Mouse (Mus musculus) myocyte (in vitro differentiated cells): Measurements from ENCODE around the gene Ddah1. TPM values are rescaled to one million over a fixed set of nuclear protein-coding genes. Genes with fewer than 3 reads are reported as not detected.

ENCODE experiments used
- H3K27me3 ChIP-seq: one replicate; pipeline ENCODE4 v1.6.1; 2011; ENCODE audit not compliant: control insufficient read depth, insufficient read depth, insufficient read length
- H3K36me3 ChIP-seq: one replicate; pipeline ENCODE4 v1.6.1; 2011; ENCODE audit not compliant: control insufficient read depth, insufficient read depth
- H3K4me2 ChIP-seq: one replicate; pipeline ENCODE4 v1.6.1; 2011; ENCODE audit warnings: low read depth, control low read depth
- H3K4me3 ChIP-seq: one replicate; pipeline ENCODE4 v1.5.1; 2011; ENCODE audit warnings: mild to moderate bottlenecking, control low read depth, moderate library complexity
- H3K79me2 ChIP-seq: one replicate; pipeline ENCODE4 v1.6.1; 2011; ENCODE audit not compliant: control insufficient read depth, insufficient read depth
- H3ac ChIP-seq: one replicate; pipeline ENCODE4 v1.6.1; 2011; ENCODE audit not compliant: control insufficient read depth, insufficient read length
- CEBPB ChIP-seq: IDR thresholded peaks from 2 replicates; pipeline ENCODE4 v1.6.1; 2011; ENCODE audit warnings: mild to moderate bottlenecking, moderate library complexity; ENCODE audit not compliant: poor library complexity, insufficient read depth, severe bottlenecking
- E2F4 ChIP-seq: IDR thresholded peaks from one replicate; pipeline ENCODE4 v1.6.1; 2011; ENCODE audit warnings: mild to moderate bottlenecking, control low read depth, moderate library complexity; ENCODE audit not compliant: insufficient read depth
- MAX ChIP-seq: IDR thresholded peaks from one replicate; pipeline ENCODE4 v1.6.1; 2011; ENCODE audit warnings: low read depth, mild to moderate bottlenecking, control low read depth
- MYOD1 ChIP-seq, 3 experiments: IDR thresholded peaks; one replicate each; pipeline ENCODE4 v1.6.1; 2011; ENCODE audit warnings: control low read depth in 2 of 3, low read depth in 2 of 3, mild to moderate bottlenecking in 2 of 3, moderate library complexity in 1 of 3; ENCODE audit not compliant: insufficient read length in 2 of 3, control insufficient read depth in 1 of 3
- MYOG ChIP-seq, 3 experiments: IDR thresholded peaks; one replicate each; pipeline ENCODE4 v1.6.1; 2011; ENCODE audit warnings: control low read depth in 2 of 3, low read depth in 2 of 3, mild to moderate bottlenecking in 2 of 3; ENCODE audit not compliant: insufficient read length in 2 of 3, control insufficient read depth in 1 of 3, insufficient read depth in 1 of 3
- POLR2A ChIP-seq: IDR thresholded peaks from one replicate; pipeline ENCODE4 v1.6.1; 2011; ENCODE audit warnings: low read depth, mild to moderate bottlenecking, control low read depth, moderate library complexity; ENCODE audit not compliant: insufficient read length
- POLR2AphosphoS2 ChIP-seq: IDR thresholded peaks from one replicate; pipeline ENCODE4 v1.6.1; 2011; ENCODE audit warnings: low read depth, control low read depth; ENCODE audit not compliant: insufficient read length
- REST ChIP-seq: IDR thresholded peaks from one replicate; pipeline ENCODE4 v1.6.1; 2011; ENCODE audit warnings: mild to moderate bottlenecking, control low read depth, moderate library complexity; ENCODE audit not compliant: insufficient read depth, insufficient read length
- SRF ChIP-seq: IDR thresholded peaks from one replicate; pipeline ENCODE4 v1.6.1; 2011; ENCODE audit warnings: low read depth; ENCODE audit not compliant: control insufficient read depth, insufficient read length
- TCF12 ChIP-seq: IDR thresholded peaks from one replicate; pipeline ENCODE4 v1.6.1; 2011; ENCODE audit warnings: mild to moderate bottlenecking, control low read depth; ENCODE audit not compliant: poor library complexity, insufficient read depth, severe bottlenecking
- TCF3 ChIP-seq: IDR thresholded peaks from one replicate; pipeline ENCODE4 v1.6.1; 2011; ENCODE audit warnings: low read depth, control low read depth; ENCODE audit not compliant: insufficient read length
- USF1 ChIP-seq: IDR thresholded peaks from one replicate; pipeline ENCODE4 v1.6.1; 2011; ENCODE audit warnings: low read depth, mild to moderate bottlenecking, control low read depth, moderate library complexity
- polyA plus RNA-seq: library from polyadenylated mRNA; unstranded; fragments of >200 nt; fragmentation: generic; extraction: Trizol; gene quantifications from one replicate; pipeline ENCODE4 v1.2.1, GENCODE M21; 2012; ENCODE audit warnings: missing spikeins

Ddah1 gene
- polyA plus RNA-seq, 1 experiment = 7.4 TPM

DNA sequence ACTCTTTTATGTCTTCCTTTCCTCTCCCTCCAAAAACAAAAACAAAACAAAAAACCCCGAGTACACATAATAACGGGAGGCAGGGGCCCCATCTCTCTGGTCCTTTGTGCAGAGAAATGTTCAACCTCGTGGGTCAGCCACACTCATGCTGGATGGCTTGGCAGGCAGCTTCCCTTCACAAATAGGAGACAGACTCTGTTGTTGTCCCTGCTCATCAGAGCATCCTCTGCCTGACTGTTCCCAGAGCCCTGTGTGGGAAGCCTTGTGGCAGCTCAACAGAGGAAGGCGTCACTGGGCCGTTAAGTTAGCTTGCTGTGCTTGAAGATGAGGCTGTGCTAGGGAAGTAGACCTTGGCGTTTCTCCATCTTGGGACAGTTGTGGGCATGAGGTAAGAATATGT lies 58.8 kb downstream of the Ddah1 start:
- H3K4me2 ChIP-seq = no peak overlapping the region

DNA sequence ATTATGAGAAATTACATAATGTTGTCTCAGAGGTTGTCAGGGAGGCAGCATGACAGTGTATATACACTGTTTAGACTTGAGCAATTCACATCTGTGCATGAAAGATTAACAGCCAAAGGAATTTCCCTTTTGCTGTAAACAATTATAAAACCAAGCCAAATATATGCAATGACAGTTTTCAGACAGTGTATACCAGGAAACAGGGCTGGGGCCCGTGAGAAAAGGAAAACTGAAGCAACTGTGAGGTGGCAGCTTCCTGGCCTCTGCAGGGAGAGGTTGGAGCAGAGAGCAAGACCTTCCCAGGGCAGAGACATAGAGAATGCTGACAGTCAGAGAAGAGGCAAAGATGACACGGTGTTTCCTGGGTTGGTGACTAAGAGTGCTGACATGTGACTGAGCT lies 62.0 kb downstream of the Ddah1 start:
- Histone ChIP-seq H3K4me3 (no peak overlapping the region), H3ac (no peak overlapping the region), H3K79me2 (no peaks in the 10 kb centered on the region), H3K27me3 (no peaks in the 10 kb centered on the region), H3K4me2 (no peak overlapping the region), H3K36me3 (no peaks in the 10 kb centered on the region)
- no peak for TF ChIP-seq USF1
- no peak for TF ChIP-seq REST
- TF ChIP-seq SRF = no peak
- no peak for TF ChIP-seq POLR2A
- no peak for TF ChIP-seq E2F4
- no peak for TF ChIP-seq POLR2AphosphoS2
- TF ChIP-seq MYOG (IDR thresholded peaks at IDR 0.05; ENCODE audit: control insufficient read depth in 1 of 3, insufficient read depth in 1 of 3, insufficient read length in 2 of 3, low read depth in 2 of 3) = no peak
- no peak for TF ChIP-seq TCF3
- TF ChIP-seq MYOD1 (IDR thresholded peaks at IDR 0.05; ENCODE audit: control insufficient read depth in 1 of 3, insufficient read length in 2 of 3, low read depth in 2 of 3) = no peak
- TF ChIP-seq TCF12 = no peak
- TF ChIP-seq MAX = no peak
- no peak for TF ChIP-seq CEBPB

More for the DNA sequence above, 58.8 kb downstream of the Ddah1 start:
- H3K79me2 ChIP-seq = no peaks in the 10 kb centered on the region
- no peaks in the 10 kb centered on the region for H3K27me3 ChIP-seq
- no peak overlapping the region for H3ac ChIP-seq
- no peak overlapping the region for H3K4me3 ChIP-seq
- TF ChIP-seq MYOG (IDR thresholded peaks at IDR 0.05; ENCODE audit: control insufficient read depth in 1 of 3, insufficient read depth in 1 of 3, insufficient read length in 2 of 3, low read depth in 2 of 3) = no peak
- no peak for TF ChIP-seq REST
- no peak for TF ChIP-seq E2F4
- H3K36me3 ChIP-seq = no peaks in the 10 kb centered on the region

DNA sequence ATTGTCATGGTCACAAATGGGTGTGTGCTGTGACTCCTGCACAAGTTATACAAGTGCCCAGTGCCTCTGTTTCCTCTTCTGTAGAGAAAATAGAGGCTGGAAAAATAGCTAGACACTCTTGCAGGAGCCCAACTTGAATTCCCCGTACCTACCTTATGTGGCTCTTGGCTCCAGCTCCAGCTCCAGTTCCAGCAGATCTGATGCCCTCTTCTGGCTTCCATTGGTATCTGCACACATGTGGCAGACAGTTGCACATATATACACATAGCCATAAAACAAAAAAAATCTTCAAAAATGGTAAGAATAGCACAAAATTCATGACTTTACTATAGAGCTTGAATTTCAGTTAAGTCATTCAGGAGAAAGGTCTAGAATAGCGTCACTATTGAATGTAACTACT lies 62.5 kb downstream of the Ddah1 start:
- Histone ChIP-seq H3K4me2 (no peak overlapping the region), H3K27me3 (no peaks in the 10 kb centered on the region), H3K79me2 (no peaks in the 10 kb centered on the region), H3K4me3 (no peak overlapping the region), H3ac (no peak overlapping the region), H3K36me3 (no peaks in the 10 kb centered on the region)
- no peak for TF ChIP-seq POLR2A
- no peak for TF ChIP-seq USF1
- TF ChIP-seq POLR2AphosphoS2 = no peak
- no peak for TF ChIP-seq MAX
- TF ChIP-seq REST = no peak
- no peak for TF ChIP-seq E2F4
- TF ChIP-seq TCF3 = no peak
- TF ChIP-seq CEBPB = no peak

DNA sequence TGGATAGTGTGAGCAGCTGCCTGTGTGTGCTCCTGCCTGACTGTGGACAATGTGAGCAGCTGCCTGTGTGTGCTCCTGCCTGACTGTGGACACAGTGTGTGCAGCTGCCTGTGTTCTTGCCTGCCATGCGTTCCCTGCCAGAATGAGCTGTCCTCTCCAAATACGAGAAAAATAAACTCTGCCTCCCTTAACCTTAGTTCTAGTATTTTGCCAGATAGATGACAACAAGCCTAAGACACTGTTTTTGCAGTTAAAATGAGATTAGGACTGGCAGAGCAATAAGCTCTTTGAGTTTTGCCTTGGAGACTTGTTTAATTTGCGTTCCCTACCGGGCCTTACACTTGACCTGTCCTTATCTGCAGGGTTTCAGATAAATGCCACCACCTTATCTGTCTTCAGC lies 63.7 kb downstream of the Ddah1 start:
- TF ChIP-seq USF1 (no peak), MAX (no peak), CEBPB (no peak), SRF (no peak), POLR2AphosphoS2 (no peak), MYOG (IDR thresholded peaks at IDR 0.05; ENCODE audit: control insufficient read depth in 1 of 3, insufficient read depth in 1 of 3, insufficient read length in 2 of 3, low read depth in 2 of 3) (no peak), REST (no peak), TCF12 (no peak), TCF3 (no peak), MYOD1 (IDR thresholded peaks at IDR 0.05; ENCODE audit: control insufficient read depth in 1 of 3, insufficient read length in 2 of 3, low read depth in 2 of 3) (no peak), POLR2A (no peak), E2F4 (no peak)

DNA sequence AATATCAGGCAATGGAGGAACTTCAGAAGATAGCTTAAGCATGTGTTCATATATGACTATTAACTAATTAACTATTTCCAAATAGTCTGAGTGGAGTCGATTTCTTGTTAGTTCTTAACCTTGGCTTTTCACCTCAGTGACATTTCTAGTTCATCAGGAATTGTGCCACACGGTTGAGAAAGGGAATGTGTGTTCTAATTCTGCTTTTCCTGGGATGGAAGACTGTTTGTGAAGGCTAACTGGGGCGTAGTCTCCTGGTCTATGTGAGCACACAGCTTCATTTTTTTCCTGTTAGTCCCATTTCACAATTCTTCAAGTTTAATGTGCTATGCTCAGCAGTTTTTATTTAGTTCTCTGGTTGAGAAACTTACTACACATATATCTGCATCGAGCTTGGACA lies 65.2 kb downstream of the Ddah1 start:
- Histone ChIP-seq H3K79me2 (no peaks in the 10 kb centered on the region), H3K27me3 (no peaks in the 10 kb centered on the region), H3K4me2 (no peak overlapping the region), H3K4me3 (no peak overlapping the region), H3K36me3 (no peaks in the 10 kb centered on the region), H3ac (no peak overlapping the region)
- TF ChIP-seq POLR2A = no peak
- no peak for TF ChIP-seq CEBPB
- TF ChIP-seq MYOG (IDR thresholded peaks at IDR 0.05; ENCODE audit: control insufficient read depth in 1 of 3, insufficient read depth in 1 of 3, insufficient read length in 2 of 3, low read depth in 2 of 3) = no peak
- TF ChIP-seq MAX = no peak
- TF ChIP-seq MYOD1 (IDR thresholded peaks at IDR 0.05; ENCODE audit: control insufficient read depth in 1 of 3, insufficient read length in 2 of 3, low read depth in 2 of 3) = no peak
- TF ChIP-seq POLR2AphosphoS2 = no peak
- TF ChIP-seq E2F4 = no peak
- TF ChIP-seq REST = no peak
- TF ChIP-seq TCF3 = no peak
- TF ChIP-seq SRF = no peak
- TF ChIP-seq USF1 = no peak
- TF ChIP-seq TCF12 = no peak

More for the DNA sequence above, 63.7 kb downstream of the Ddah1 start:
- Histone ChIP-seq H3K79me2 (no peaks in the 10 kb centered on the region), H3K27me3 (no peaks in the 10 kb centered on the region), H3K36me3 (no peaks in the 10 kb centered on the region), H3K4me2 (no peak overlapping the region), H3K4me3 (no peak overlapping the region), H3ac (no peak overlapping the region)
